22 mouse cellular contexts compared by ENCODE assay signal in the genomic region with DNA sequence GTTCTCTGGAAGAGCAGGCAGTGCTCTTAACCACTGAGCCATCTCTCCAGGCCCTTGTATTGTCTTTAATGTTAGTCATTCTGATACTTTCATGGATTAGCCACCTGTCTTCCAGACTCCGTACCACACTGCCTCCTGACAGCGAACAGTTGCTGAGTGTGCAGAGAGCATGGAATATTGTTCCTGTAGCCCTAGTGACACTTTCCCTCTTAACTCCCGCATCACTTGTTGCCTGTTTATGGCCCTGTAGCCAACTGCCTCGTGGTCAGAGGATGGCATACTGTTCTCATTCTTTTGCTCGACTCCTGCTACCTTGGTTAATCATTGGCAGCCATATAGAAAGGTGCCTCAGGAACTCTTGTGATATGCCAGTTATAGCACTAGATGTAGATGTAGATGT. TPM values are rescaled to one million over a fixed set of nuclear protein-coding genes. Genes with fewer than 3 reads are reported as not detected.
DNase-seq lines count a peak whose midpoint lies in the region; ATAC-seq and TF ChIP-seq lines count a peak whose summit lies in the region.
"Had no signal": no experiment of that assay in that cellular context is flagged by ENCODE, and none has a peak within 500 bp of the region (broad histone marks: within the 10 kb centered on the region; RNA-seq: fewer than 3 reads in every experiment).

No protein-coding gene starts in this region.

- no peaks in the 10 kb centered on the region for H3K27me3 ChIP-seq in heart, postnatal 0 days (ENCODE audit: control insufficient read depth, insufficient read depth, low read length)
- no peaks in the 10 kb centered on the region for H3K27me3 ChIP-seq in intestine, embryonic 16.5 days (replicated peaks; ENCODE audit: control insufficient read depth, insufficient read depth, low read length)
- H3K27me3 ChIP-seq: embryonic facial prominence, embryonic 15.5 days; hindbrain, embryonic 12.5 days; liver, embryonic 15.5 days; lung, embryonic 15.5 days; megakaryocyte, embryonic 14.5 days; neural tube, embryonic 13.5 days had no signal

- DNase-seq in heart, postnatal 0 days (ENCODE audit: low spot score): no peak
- no peak for DNase-seq in heart, postnatal 4 days
- peak; percentile 34 for DNase-seq in kidney, postnatal 14 days
- DNase-seq in kidney, postnatal 10 days: no peak
- no peak for DNase-seq in left cerebral cortex, adult 18-20 months (ENCODE audit: low spot score in 2 of 2)
- DNase-seq: adrenal gland, postnatal 10 days; gastrocnemius, postnatal 10 days; liver; lung, postnatal 36 days; midbrain, embryonic 14.5 days; thymus, adult 18-20 months; thymus, postnatal 4 days had no signal

- no peaks in the 10 kb centered on the region for H3K9me3 ChIP-seq in heart, postnatal 0 days (replicated peaks; ENCODE audit: control insufficient read depth, low read length)
- H3K9me3 ChIP-seq in intestine, embryonic 16.5 days (ENCODE audit: control insufficient read depth, low read length): no peaks in the 10 kb centered on the region
- H3K9me3 ChIP-seq: embryonic facial prominence, embryonic 15.5 days; hindbrain, embryonic 12.5 days; liver, embryonic 15.5 days; lung, embryonic 15.5 days; megakaryocyte, embryonic 14.5 days; neural tube, embryonic 13.5 days had no signal

- WGBS in heart, postnatal 0 days: 85% methylated on average over 5 of the region's 5 CpGs
- WGBS in intestine, embryonic 16.5 days: 67% methylated on average over 5 of the region's 5 CpGs

- H3K4me3 ChIP-seq in heart, postnatal 0 days (ENCODE audit: low read depth, low read length): no peak overlapping the region
- no peak overlapping the region for H3K4me3 ChIP-seq in intestine, embryonic 16.5 days (ENCODE audit: low read length)
- H3K4me3 ChIP-seq: embryonic facial prominence, embryonic 15.5 days; hindbrain, embryonic 12.5 days; liver, embryonic 15.5 days; lung, embryonic 15.5 days; megakaryocyte, embryonic 14.5 days; neural tube, embryonic 13.5 days had no signal

- H3K27ac ChIP-seq in heart, postnatal 0 days (ENCODE audit: low read depth): peak overlapping the region; percentile 39; the same call in 1 of the 2 replicates
- H3K27ac ChIP-seq in intestine, embryonic 16.5 days (ENCODE audit: low read length): no peak overlapping the region
- H3K27ac ChIP-seq: hindbrain, embryonic 12.5 days; liver, embryonic 15.5 days; lung, embryonic 15.5 days; neural tube, embryonic 13.5 days had no signal

- no peak for ATAC-seq in heart, postnatal 0 days (ENCODE audit: insufficient read depth, low read depth)
- peak; percentile 56 for ATAC-seq in intestine, embryonic 16.5 days
- ATAC-seq in megakaryocyte-erythroid progenitor cell, adult 5-6 weeks (replicated peaks; ENCODE audit: low FRiP score, low TSS enrichment, poor library complexity, severe bottlenecking): no peak
- ATAC-seq: forebrain, embryonic 16.5 days had no signal

- peaks cover 12% of the 10 kb centered on the region for H3K4me1 ChIP-seq in heart, postnatal 0 days (ENCODE audit: control insufficient read depth, insufficient read depth)
- peaks cover 29% of the 10 kb centered on the region for H3K4me1 ChIP-seq in intestine, embryonic 16.5 days (ENCODE audit: control insufficient read depth, insufficient read depth, low read length)
- H3K4me1 ChIP-seq: hindbrain, embryonic 12.5 days had no signal

- no peaks in the 10 kb centered on the region for H3K36me3 ChIP-seq in heart, postnatal 0 days (replicated peaks; ENCODE audit: control insufficient read depth, insufficient read depth, low read length)
- H3K36me3 ChIP-seq in intestine, embryonic 16.5 days (ENCODE audit: control insufficient read depth, insufficient read depth, low read length): no peaks in the 10 kb centered on the region
- H3K36me3 ChIP-seq: hindbrain, embryonic 12.5 days; liver, embryonic 15.5 days; lung, embryonic 15.5 days had no signal

- no peak overlapping the region for H3K4me2 ChIP-seq in heart, postnatal 0 days (ENCODE audit: low read depth, low read length)
- H3K4me2 ChIP-seq in intestine, embryonic 16.5 days (ENCODE audit: low read depth, low read length): no peak overlapping the region
- H3K4me2 ChIP-seq: embryonic facial prominence, embryonic 15.5 days; heart, embryonic 11.5 days; hindbrain, embryonic 12.5 days; liver, embryonic 15.5 days; lung, embryonic 15.5 days; neural tube, embryonic 13.5 days had no signal

- no peak for TF ChIP-seq EP300 in heart, postnatal 0 days (IDR thresholded peaks at IDR 0.05; ENCODE audit: low read depth)

- H3K9ac ChIP-seq in heart, postnatal 0 days (replicated peaks; ENCODE audit: low read depth, low read length): no peak overlapping the region
- H3K9ac ChIP-seq in intestine, embryonic 16.5 days (ENCODE audit: low read depth, low read length): no peak overlapping the region
- H3K9ac ChIP-seq: embryonic facial prominence, embryonic 15.5 days; hindbrain, embryonic 12.5 days; liver, embryonic 15.5 days; lung, embryonic 15.5 days; neural tube, embryonic 13.5 days had no signal

- TF ChIP-seq CTCF in heart, postnatal 0 days (IDR thresholded peaks at IDR 0.05; ENCODE audit: low read depth): no peak

RNA-seq across cellular contexts. Expression of a gene that starts 45.4 kb away (rescaled TPM):
- 40.7 and 42.9 TPM in 2 replicates for total RNA-seq in heart, postnatal 0 days (2014; rRNA removed; ENCODE audit: low replicate concordance)
- polyA plus RNA-seq in heart, postnatal 0 days (2015; fragmentation: Nextera tagmentation; extraction: Ambion mirVana): 3.8 and 4.0 TPM in 2 replicates
- 10 to 100 TPM; 42.8 to 47.3 TPM for total RNA-seq in heart, postnatal 4 days (2021)
- 14.7 and 17.0 TPM in 2 replicates for polyA plus RNA-seq in intestine, embryonic 16.5 days (2015; fragmentation: Nextera tagmentation; extraction: Ambion mirVana)
- total RNA-seq in megakaryocyte-erythroid progenitor cell, adult 5-6 weeks (2014; fragmentation: Nextera tagmentation): 0.76 and 1.5 TPM in 2 replicates
- total RNA-seq in megakaryocyte-erythroid progenitor cell, adult 5-6 weeks (2017): 1.3 and 1.9 TPM in 2 replicates
- 10 to 100 TPM; 47.4 to 50.6 TPM for total RNA-seq in left cerebral cortex, adult 18-20 months (2021)

Comparison
In these comparisons a context has a peak if more than half of its experiments do, and no peak if none do; other contexts are left out.
1. RNA of a gene that starts 45.4 kb away (total RNA-seq): 47.4 to 50.6 TPM in left cerebral cortex, adult 18-20 months, 42.8 to 47.3 TPM in heart, postnatal 4 days and 40.7 to 42.9 TPM in heart, postnatal 0 days; 0.76 to 1.9 TPM in megakaryocyte-erythroid progenitor cell, adult 5-6 weeks; every median in the first group is over 10 times any median in the second.